Mouse (Mus musculus): ENCODE data around the gene Tbcel. TPM values are rescaled to one million over a fixed set of nuclear protein-coding genes. Genes with fewer than 3 reads are reported as not detected.

Tbcel gene
- total and polyA plus RNA-seq, 2 experiments = 22.2 to 34.3 TPM

- no peak for DNase-seq (ENCODE audit: extremely low read depth, low read depth, low spot score)
- Histone ChIP-seq H3K9ac (ENCODE audit: low read depth, low read length) (peak overlapping the region; percentile 26), H3K36me3 (ENCODE audit: control insufficient read depth, insufficient read depth, low read length) (no peaks in the 10 kb centered on the region), H3K27me3 (ENCODE audit: control insufficient read depth, insufficient read depth, low read length) (no peaks in the 10 kb centered on the region), H3K79me2 (ENCODE audit: control insufficient read depth, insufficient read depth, low read length) (no peaks in the 10 kb centered on the region; the same call in 1 of the 2 replicates), H3K27ac (replicated peaks; ENCODE audit: insufficient read depth, low read depth, low read length) (peak overlapping the region; percentile 75), H3K4me1 (ENCODE audit: control insufficient read depth, insufficient read depth, low read length) (peaks cover 39% of the 10 kb centered on the region), H3K4me3 (ENCODE audit: insufficient read depth, low read depth, low read length) (no peak overlapping the region)
- no peak for TF ChIP-seq CTCF (IDR thresholded peaks at IDR 0.05; ENCODE audit: low read depth, low read length)
- no peak for TF ChIP-seq POLR2A (IDR thresholded peaks at IDR 0.05; ENCODE audit: extremely low read depth, insufficient read depth, low read length)
- WGBS = 50% methylated on average over 7 of the region's 7 CpGs
Measured at GRCm38 (mm10) chr9:42462585-42463219, 44.9 kb downstream of the Tbcel start.

- H3K4me3 ChIP-seq (ENCODE audit: insufficient read depth, low read depth, low read length) = no peak overlapping the region
- peak; percentile 69 for DNase-seq (ENCODE audit: extremely low read depth, low read depth, low spot score)
- H3K9ac ChIP-seq (ENCODE audit: low read depth, low read length) = peak overlapping the region; percentile 37; the same call in 1 of the 2 replicates
- H3K79me2 ChIP-seq (ENCODE audit: control insufficient read depth, insufficient read depth, low read length) = peaks cover 3% of the 10 kb centered on the region; the same call in 1 of the 2 replicates
- no peaks in the 10 kb centered on the region for H3K27me3 ChIP-seq (ENCODE audit: control insufficient read depth, insufficient read depth, low read length)
- TF ChIP-seq CTCF (IDR thresholded peaks at IDR 0.05; ENCODE audit: low read depth, low read length) (no peak), POLR2A (IDR thresholded peaks at IDR 0.05; ENCODE audit: extremely low read depth, insufficient read depth, low read length) (no peak)
- H3K27ac ChIP-seq (replicated peaks; ENCODE audit: insufficient read depth, low read depth, low read length) = peak overlapping the region; percentile 79
- WGBS = 22% methylated on average over 11 of the region's 11 CpGs
- no peaks in the 10 kb centered on the region for H3K36me3 ChIP-seq (ENCODE audit: control insufficient read depth, insufficient read depth, low read length)
- peaks cover 39% of the 10 kb centered on the region for H3K4me1 ChIP-seq (ENCODE audit: control insufficient read depth, insufficient read depth, low read length)
Measured at GRCm38 (mm10) chr9:42461390-42462108, 46.1 kb downstream of the Tbcel start.

DNA sequence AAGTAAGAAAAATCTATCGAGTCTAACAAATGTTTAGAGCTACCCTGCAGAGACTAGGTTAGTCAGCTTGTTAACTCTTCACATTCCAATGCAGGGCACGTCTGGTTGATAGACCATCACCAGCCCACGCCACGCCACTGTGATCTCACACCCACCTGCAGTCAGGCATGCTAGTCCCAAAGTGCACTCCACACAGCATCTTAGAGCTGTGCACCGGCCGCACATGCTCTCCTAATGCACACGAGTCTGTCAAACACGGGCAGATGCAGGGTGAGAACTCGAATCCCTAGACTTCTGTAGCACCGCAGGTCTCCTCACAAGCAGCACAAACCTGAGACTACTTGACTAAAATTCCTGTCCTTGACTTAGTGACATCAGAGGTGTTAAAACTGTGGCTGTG lies 47.3 kb downstream of the Tbcel start:
- H3K27ac ChIP-seq (replicated peaks; ENCODE audit: insufficient read depth, low read depth, low read length) = peak overlapping the region; percentile 79
- no peak for DNase-seq (ENCODE audit: extremely low read depth, low read depth, low spot score)
- H3K4me3 ChIP-seq (ENCODE audit: insufficient read depth, low read depth, low read length) = no peak overlapping the region
- H3K36me3 ChIP-seq (ENCODE audit: control insufficient read depth, insufficient read depth, low read length) = no peaks in the 10 kb centered on the region
- peaks cover 5% of the 10 kb centered on the region; the same call in 1 of the 2 replicates for H3K79me2 ChIP-seq (ENCODE audit: control insufficient read depth, insufficient read depth, low read length)
- peaks cover 42% of the 10 kb centered on the region for H3K4me1 ChIP-seq (ENCODE audit: control insufficient read depth, insufficient read depth, low read length)
- 85% methylated on average over 10 of the region's 10 CpGs for WGBS
- no peaks in the 10 kb centered on the region for H3K27me3 ChIP-seq (ENCODE audit: control insufficient read depth, insufficient read depth, low read length)
- H3K9ac ChIP-seq (ENCODE audit: low read depth, low read length) = no peak overlapping the region
- TF ChIP-seq POLR2A (IDR thresholded peaks at IDR 0.05; ENCODE audit: extremely low read depth, insufficient read depth, low read length) (no peak), CTCF (IDR thresholded peaks at IDR 0.05; ENCODE audit: low read depth, low read length) (no peak)

GRCm38 (mm10) chr9:42459736-42460135 lies 47.9 kb downstream of the Tbcel start:
- H3K27me3 ChIP-seq (ENCODE audit: control insufficient read depth, insufficient read depth, low read length) = no peaks in the 10 kb centered on the region
- WGBS = 22% methylated on average over 6 of the region's 6 CpGs
- no peak overlapping the region for H3K9ac ChIP-seq (ENCODE audit: low read depth, low read length)
- peak overlapping the region; percentile 79 for H3K27ac ChIP-seq (replicated peaks; ENCODE audit: insufficient read depth, low read depth, low read length)
- no peaks in the 10 kb centered on the region for H3K36me3 ChIP-seq (ENCODE audit: control insufficient read depth, insufficient read depth, low read length)
- H3K79me2 ChIP-seq (ENCODE audit: control insufficient read depth, insufficient read depth, low read length) = peaks cover 5% of the 10 kb centered on the region; the same call in 1 of the 2 replicates
- H3K4me3 ChIP-seq (ENCODE audit: insufficient read depth, low read depth, low read length) = no peak overlapping the region
- DNase-seq (ENCODE audit: extremely low read depth, low read depth, low spot score) = peak; percentile 79
- no peak for TF ChIP-seq POLR2A (IDR thresholded peaks at IDR 0.05; ENCODE audit: extremely low read depth, insufficient read depth, low read length)
- no peak for TF ChIP-seq CTCF (IDR thresholded peaks at IDR 0.05; ENCODE audit: low read depth, low read length)
- peaks cover 44% of the 10 kb centered on the region for H3K4me1 ChIP-seq (ENCODE audit: control insufficient read depth, insufficient read depth, low read length)

- Histone ChIP-seq H3K4me3 (ENCODE audit: insufficient read depth, low read depth, low read length) (no peak overlapping the region), H3K4me1 (ENCODE audit: control insufficient read depth, insufficient read depth, low read length) (peaks cover 42% of the 10 kb centered on the region), H3K27me3 (ENCODE audit: control insufficient read depth, insufficient read depth, low read length) (no peaks in the 10 kb centered on the region), H3K9ac (ENCODE audit: low read depth, low read length) (no peak overlapping the region), H3K79me2 (ENCODE audit: control insufficient read depth, insufficient read depth, low read length) (peaks cover 6% of the 10 kb centered on the region; the same call in 1 of the 2 replicates), H3K36me3 (ENCODE audit: control insufficient read depth, insufficient read depth, low read length) (no peaks in the 10 kb centered on the region), H3K27ac (replicated peaks; ENCODE audit: insufficient read depth, low read depth, low read length) (peak overlapping the region; percentile 81)
- WGBS = 47% methylated on average over 9 of the region's 9 CpGs
- DNase-seq (ENCODE audit: extremely low read depth, low read depth, low spot score) = peak; percentile 76
- no peak for TF ChIP-seq POLR2A (IDR thresholded peaks at IDR 0.05; ENCODE audit: extremely low read depth, insufficient read depth, low read length)
- TF ChIP-seq CTCF (IDR thresholded peaks at IDR 0.05; ENCODE audit: low read depth, low read length) = no peak
Measured at GRCm38 (mm10) chr9:42458741-42459515, 48.7 kb downstream of the Tbcel start.

All from liver, adult 2 months (tissue).